Mouse (Mus musculus): ENCODE results near the gene Krt14. TPM values are rescaled to one million over a fixed set of nuclear protein-coding genes. Genes with fewer than 3 reads are reported as not detected.

Gene Krt14
- polyA plus RNA-seq, 1 experiment = 0.16 TPM

DNA sequence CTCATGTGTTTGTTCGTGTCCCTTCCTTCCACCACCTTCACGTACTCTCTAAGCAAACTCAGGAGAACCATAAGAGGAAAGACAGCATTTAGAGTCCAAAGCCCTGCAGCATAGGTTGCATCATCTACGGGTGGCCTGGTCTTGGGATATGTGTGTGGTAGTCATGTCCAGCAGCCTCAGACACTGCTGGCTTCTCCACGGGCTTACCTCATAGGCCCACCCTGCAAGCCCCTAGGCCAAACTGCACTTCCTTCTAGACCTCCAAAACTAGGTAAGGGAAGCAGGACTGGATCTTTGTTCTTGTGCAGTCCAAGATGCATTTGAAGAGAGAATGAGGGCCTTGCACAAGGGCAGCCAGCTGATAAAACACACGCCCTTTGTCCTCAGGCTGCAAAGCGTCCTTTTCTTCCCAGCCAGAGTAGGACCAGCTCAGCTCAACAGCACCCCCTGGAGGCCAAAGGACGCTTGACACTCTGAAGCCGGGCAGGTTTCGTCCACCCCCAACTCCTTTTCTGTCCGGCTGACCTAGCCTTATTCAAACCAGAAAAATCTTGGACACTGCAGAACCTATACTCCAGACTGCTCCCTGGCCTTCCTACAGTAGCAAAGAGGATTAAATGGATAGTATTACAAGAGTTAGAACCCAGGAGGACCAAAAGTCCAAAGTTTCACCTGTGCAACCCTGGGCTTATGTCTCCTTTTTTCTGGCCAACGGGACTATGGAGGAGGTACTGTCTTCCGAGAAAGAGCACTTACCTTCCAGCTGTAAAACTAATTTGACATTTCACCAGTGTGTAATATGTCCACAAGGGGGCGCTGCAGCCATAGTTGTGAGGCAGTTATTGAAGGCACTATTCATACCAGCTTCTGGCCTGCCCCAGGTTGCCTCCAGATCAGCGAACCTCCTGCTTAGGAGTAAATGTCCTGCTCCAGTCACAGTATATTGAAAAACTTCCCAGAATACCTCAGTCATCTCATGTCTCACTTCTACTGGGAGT is 38.3 kb downstream of the Krt14 start:
- no peak for DNase-seq (ENCODE audit: low read depth, low spot score)
- WGBS = 10% methylated on average over 14 of the region's 14 CpGs

DNA sequence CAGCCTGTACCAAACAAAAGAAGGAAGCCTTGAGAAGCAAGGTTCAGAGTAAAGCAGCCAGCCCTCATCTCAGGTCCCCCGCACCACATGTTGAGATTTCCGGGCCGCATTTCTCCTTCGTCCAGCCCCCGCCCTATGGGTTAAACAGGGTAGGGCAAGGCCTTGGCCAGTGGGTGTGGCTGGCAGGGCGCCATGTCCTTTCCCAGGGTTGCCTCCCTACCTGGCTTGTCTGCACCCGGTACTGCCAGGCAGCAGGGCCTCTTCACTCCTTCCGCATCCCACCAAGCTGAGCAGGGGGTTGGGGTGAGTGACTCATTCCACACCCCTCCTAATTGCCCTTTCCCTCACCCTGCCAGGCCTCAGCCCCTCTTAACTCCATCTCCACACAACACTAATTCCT is 39.3 kb downstream of the Krt14 start:
- 25% methylated on average over 8 of the region's 8 CpGs for WGBS
- no peak for DNase-seq (ENCODE audit: low read depth, low spot score)

GRCm38 (mm10) chr11:100164392-100164791 is 43.0 kb downstream of the Krt14 start:
- 24% methylated on average over 7 of the region's 7 CpGs for WGBS

GRCm38 (mm10) chr11:100157908-100158477 is 49.4 kb downstream of the Krt14 start:
- 26% methylated on average over 6 of the region's 6 CpGs for WGBS

More at GRCm38 (mm10) chr11:100164392-100164791, 43.0 kb downstream of the Krt14 start:
- DNase-seq (ENCODE audit: low read depth, low spot score) = no peak

GRCm38 (mm10) chr11:100157331-100157730 is 50.0 kb downstream of the Krt14 start:
- no peak for DNase-seq (ENCODE audit: low read depth, low spot score)
- WGBS = 24% methylated on average over 3 of the region's 3 CpGs

More at GRCm38 (mm10) chr11:100157908-100158477, 49.4 kb downstream of the Krt14 start:
- DNase-seq (ENCODE audit: low read depth, low spot score) = no peak

GRCm38 (mm10) chr11:100155497-100156255 is 51.7 kb downstream of the Krt14 start:
- WGBS = 15% methylated on average over 8 of the region's 8 CpGs
- DNase-seq (ENCODE audit: low read depth, low spot score) = no peak

Other genes starting within 250 kb of the Krt14 start
- not detected in 2 replicates for gene Krtap29-1, start 228.5 kb downstream of the Krt14 start, polyA plus RNA-seq (2012; rRNA removed)
- gene Krtap16-1, start 221.0 kb downstream of the Krt14 start, polyA plus RNA-seq (2012; rRNA removed) = not detected in 2 replicates
- not detected in 2 replicates for gene Krtap17-1, start 213.6 kb downstream of the Krt14 start, polyA plus RNA-seq (2012; rRNA removed)
- not detected in 2 replicates for gene Krt33a, start 191.3 kb downstream of the Krt14 start, polyA plus RNA-seq (2012; rRNA removed)
- not detected in 2 replicates for gene Krt33b, start 177.7 kb downstream of the Krt14 start, polyA plus RNA-seq (2012; rRNA removed)
- not detected in 2 replicates for gene Krt34, start 166.0 kb downstream of the Krt14 start, polyA plus RNA-seq (2012; rRNA removed)
- 0.19 and 0.25 TPM in 2 replicates for gene Krt31, start 157.0 kb downstream of the Krt14 start, polyA plus RNA-seq (2012; rRNA removed)
- 0.11 and 0.25 TPM in 2 replicates for gene Krt32, start 119.3 kb downstream of the Krt14 start, polyA plus RNA-seq (2012; rRNA removed)
- gene Krt35, start 111.3 kb downstream of the Krt14 start, polyA plus RNA-seq (2012; rRNA removed) = 0.12 and 0.55 TPM in 2 replicates
- gene Krt36, start 101.9 kb downstream of the Krt14 start, polyA plus RNA-seq (2012; rRNA removed) = 0.11 TPM in 1 of 2 replicates, not detected in the other
- gene Krt13, start 86.0 kb downstream of the Krt14 start, polyA plus RNA-seq (2012; rRNA removed) = 0.16 TPM in 1 of 2 replicates, not detected in the other
- 0.26 and 0.36 TPM in 2 replicates for gene Krt15, start 71.6 kb downstream of the Krt14 start, polyA plus RNA-seq (2012; rRNA removed)
- gene Krt19, start 58.9 kb downstream of the Krt14 start, polyA plus RNA-seq (2012; rRNA removed) = 2,546 and 2,690 TPM in 2 replicates
- gene Krt9, start 14.3 kb downstream of the Krt14 start, polyA plus RNA-seq (2012; rRNA removed) = not detected in 2 replicates
- gene Krt16, start 41.4 kb upstream of the Krt14 start, polyA plus RNA-seq (2012; rRNA removed) = 0.07 TPM in 2 replicates
- 1.9 and 2.2 TPM in 2 replicates for gene Krt17, start 53.5 kb upstream of the Krt14 start, polyA plus RNA-seq (2012; rRNA removed)
- not detected in 2 replicates for gene Krt42, start 62.3 kb upstream of the Krt14 start, polyA plus RNA-seq (2012; rRNA removed)
- gene Eif1, start 112.3 kb upstream of the Krt14 start, polyA plus RNA-seq (2012; rRNA removed) = 146 and 159 TPM in 2 replicates
- not detected in 2 replicates for gene Gast, start 126.9 kb upstream of the Krt14 start, polyA plus RNA-seq (2012; rRNA removed)
- gene Hap1, start 148.6 kb upstream of the Krt14 start, polyA plus RNA-seq (2012; rRNA removed) = 5.2 and 5.4 TPM in 2 replicates
- 216 and 335 TPM in 2 replicates for gene Jup, start 190.2 kb upstream of the Krt14 start, polyA plus RNA-seq (2012; rRNA removed)
- 5.7 and 6.0 TPM in 2 replicates for gene P3h4, start 207.3 kb upstream of the Krt14 start, polyA plus RNA-seq (2012; rRNA removed)
- 11.2 and 11.5 TPM in 2 replicates for gene Fkbp10, start 208.1 kb upstream of the Krt14 start, polyA plus RNA-seq (2012; rRNA removed)
- 18.0 and 18.5 TPM in 2 replicates for gene Nt5c3b, start 234.3 kb upstream of the Krt14 start, polyA plus RNA-seq (2012; rRNA removed)
- gene Klhl10, start 234.4 kb upstream of the Krt14 start, polyA plus RNA-seq (2012; rRNA removed) = 0.05 and 0.11 TPM in 2 replicates